Mouse (Mus musculus) bone marrow macrophage, adult 2 months (primary cell): Measurements from ENCODE around the gene 4933411K16Rik.

Experiments used
- CTCF ChIP-seq: IDR thresholded peaks from 2 replicates; pipeline ENCODE4 v1.5.1; 2012; ENCODE audit warnings: low read depth, mild to moderate bottlenecking, low read length, moderate library complexity
- POLR2A ChIP-seq: IDR thresholded peaks from 2 replicates; pipeline ENCODE4 v1.6.1; 2012; ENCODE audit warnings: mild to moderate bottlenecking, low read depth, low read length, borderline replicate concordance

- TF ChIP-seq CTCF, result no peak
- no peak for TF ChIP-seq POLR2A
Measured at GRCm38 (mm10) chr19:42079006-42079405, 27.0 kb downstream of the 4933411K16Rik start.
